Mouse (Mus musculus) midbrain, embryonic 15.5 days (tissue): Measurements from ENCODE around the gene Armcx5. TPM values are rescaled to one million over a fixed set of nuclear protein-coding genes. Genes with fewer than 3 reads are reported as not detected.
"Not testable (repeated sequence)": the region's sequence is repeated elsewhere in the genome, so short reads cannot be mapped to it uniquely, and the experiment has no call there.

Experiments used
- ATAC-seq: fragments of 200-750 bp; cut with Nextera tagmentation; replicated peaks from 2 replicates; pipeline ENCODE4 v1.8.0; 2017; ENCODE audit warnings: moderate TSS enrichment
- H3K27ac ChIP-seq: fragments of 300-500 bp; sonication (generic); 2 replicates; pipeline ENCODE4 v1.5.1; 2015; ENCODE audit warnings: mild to moderate bottlenecking, inconsistent platforms
- H3K27me3 ChIP-seq: fragments of 300-500 bp; sonication (generic); replicated peaks from 2 replicates; pipeline ENCODE4 v1.6.1; 2015; ENCODE audit warnings: inconsistent platforms
- H3K36me3 ChIP-seq: fragments of 300-500 bp; sonication (generic); replicated peaks from 2 replicates; pipeline ENCODE4 v1.6.1; 2015; ENCODE audit warnings: inconsistent platforms
- H3K4me1 ChIP-seq: fragments of 300-500 bp; sonication (generic); 2 replicates; pipeline ENCODE4 v1.6.1; 2015; ENCODE audit warnings: inconsistent platforms
- H3K4me2 ChIP-seq: fragments of 300-500 bp; sonication (generic); 2 replicates; pipeline ENCODE4 v1.6.1; 2015; ENCODE audit warnings: inconsistent platforms, mild to moderate bottlenecking, moderate library complexity
- H3K4me3 ChIP-seq: fragments of 300-500 bp; sonication (generic); 2 replicates; pipeline ENCODE4 v1.5.1; 2015; ENCODE audit warnings: mild to moderate bottlenecking, inconsistent platforms
- H3K9ac ChIP-seq: fragments of 300-500 bp; sonication (generic); 2 replicates; pipeline ENCODE4 v1.6.1; 2015; ENCODE audit warnings: mild to moderate bottlenecking, inconsistent platforms
- H3K9me3 ChIP-seq: fragments of 300-500 bp; sonication (generic); 2 replicates; pipeline ENCODE4 v1.6.1; 2016; ENCODE audit warnings: inconsistent platforms
- WGBS: fragments of 180-500 bp; shearing (Covaris S2); methylation state at CpG from one replicate; pipeline ENCODE4 v1.1.7; 2015; ENCODE audit warnings: mixed read lengths; 5-methylcytosine and 5-hydroxymethylcytosine counted together
- polyA plus RNA-seq: library from polyadenylated mRNA; unstranded; fragments of >200 nt; fragmentation: Nextera tagmentation; extraction: Ambion mirVana; gene quantifications from 2 replicates; pipeline ENCODE4 v1.2.1, GENCODE M21; 2015

Gene Armcx5
- 12.5 and 12.8 TPM in 2 replicates for polyA plus RNA-seq

DNA sequence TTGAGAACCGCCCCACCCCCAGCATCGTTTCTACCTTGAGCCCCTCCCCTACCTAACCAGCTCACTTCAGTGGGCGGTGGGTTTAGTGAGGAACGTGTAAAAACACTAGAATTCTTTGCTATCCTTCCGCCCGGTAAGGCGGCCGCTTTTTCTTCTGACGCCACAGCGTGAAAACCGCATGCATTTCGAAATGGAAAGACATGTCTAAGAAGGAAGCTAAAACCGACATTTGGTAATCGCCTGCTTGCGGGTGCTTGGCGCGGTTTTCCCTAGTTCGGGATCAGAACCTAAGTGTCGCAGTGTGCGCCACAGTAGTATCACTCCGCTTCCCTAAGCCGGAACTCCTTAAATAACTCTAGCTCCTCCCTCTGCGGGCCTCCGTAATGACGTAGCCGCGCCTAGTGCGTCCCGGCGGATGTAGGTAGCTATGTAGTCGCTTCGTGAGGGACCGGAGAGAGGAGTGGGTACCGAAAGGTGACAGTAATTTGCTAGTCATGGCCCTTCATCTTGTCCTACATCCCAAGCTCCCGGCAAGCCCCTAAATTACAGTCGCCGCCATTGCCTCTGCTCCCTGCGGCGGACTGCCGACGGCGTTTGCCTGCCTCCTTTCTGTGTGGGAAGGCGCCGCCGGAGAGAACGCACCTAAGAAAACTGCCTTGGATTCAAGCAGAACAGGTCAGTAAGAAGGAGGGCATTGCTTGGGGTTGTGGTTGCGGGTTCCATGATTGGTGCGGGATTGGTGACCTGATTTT lies at the start of gene Armcx5, which contains the start of gene Gprasp1:
Gene Armcx5, plus strand, starts transcription at position 430 of the 752 bp plus-strand sequence.
Gene Gprasp1, plus strand, starts transcription at position 430 of the 752 bp plus-strand sequence.
- Histone ChIP-seq H3K4me1 (peaks cover 12% of the 10 kb centered on the region), H3K9me3 (no peaks in the 10 kb centered on the region), H3K36me3 (no peaks in the 10 kb centered on the region), H3K9ac (peak within 1 kb of the TSS; percentile 71), H3K27me3 (no peaks in the 10 kb centered on the region), H3K4me3 (peak within 1 kb of the TSS; percentile 63), H3K4me2 (peak within 1 kb of the TSS; percentile 53), H3K27ac (peak within 1 kb of the TSS; percentile 92)
- 21% methylated on average over 48 of the region's 48 CpGs for WGBS
- ATAC-seq: peak; percentile 99

DNA sequence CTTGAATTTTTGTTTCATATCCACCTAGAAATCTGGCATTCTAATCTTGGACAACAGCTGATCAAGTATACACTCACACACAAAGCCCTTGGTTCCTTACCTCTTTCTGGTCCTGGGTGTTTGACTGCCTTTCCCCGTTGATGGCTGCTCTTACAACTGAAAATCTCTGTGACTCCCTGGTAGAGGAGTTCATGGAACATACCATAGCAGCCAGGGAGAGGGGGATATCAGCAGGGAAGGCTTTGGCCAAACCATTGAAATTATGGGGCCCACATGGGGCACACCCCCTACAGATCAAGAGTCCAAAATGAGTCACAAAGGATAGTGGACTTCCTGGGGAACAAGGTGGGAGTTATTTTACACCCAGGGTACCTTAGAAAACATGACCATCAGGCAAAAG lies 48.9 kb upstream of the Armcx5 start, which contains the start of gene Tcp11x2:
Gene Tcp11x2, minus strand, starts transcription at position 158 of the 400 bp plus-strand sequence.
- Histone ChIP-seq H3K9me3 (no peaks in the 10 kb centered on the region), H3K4me2 (no peak within 1 kb of the TSS), H3K36me3 (no peaks in the 10 kb centered on the region), H3K27me3 (no peaks in the 10 kb centered on the region), H3K9ac (no peak within 1 kb of the TSS), H3K27ac (no peak within 1 kb of the TSS), H3K4me3 (no peak within 1 kb of the TSS), H3K4me1 (no peaks in the 10 kb centered on the region)
- WGBS: 51% methylated on average over 1 of the region's 1 CpGs
- no peak for ATAC-seq

GRCm38 (mm10) chrX:135703111-135703510 lies 39.4 kb upstream of the Armcx5 start:
- no peak overlapping the region for H3K27ac ChIP-seq
- H3K4me1 ChIP-seq: no peaks in the 10 kb centered on the region
- H3K4me2 ChIP-seq: no peak overlapping the region
- H3K9ac ChIP-seq: no peak overlapping the region
- ATAC-seq: no peak
- no peak overlapping the region for H3K4me3 ChIP-seq
- H3K9me3 ChIP-seq: no peaks in the 10 kb centered on the region
- H3K27me3 ChIP-seq: no peaks in the 10 kb centered on the region
- 86% methylated on average over 1 of the region's 1 CpGs for WGBS
- H3K36me3 ChIP-seq: no peaks in the 10 kb centered on the region

- Histone ChIP-seq H3K36me3 (no peaks in the 10 kb centered on the region), H3K27me3 (no peaks in the 10 kb centered on the region), H3K9me3 (no peaks in the 10 kb centered on the region), H3K9ac (no peak overlapping the region), H3K4me3 (no peak overlapping the region), H3K4me1 (no peaks in the 10 kb centered on the region), H3K27ac (no peak overlapping the region), H3K4me2 (no peak overlapping the region)
- no peak for ATAC-seq
- 40% methylated on average over 2 of the region's 2 CpGs for WGBS
Observed at GRCm38 (mm10) chrX:135704349-135704748, 38.2 kb upstream of the Armcx5 start.

GRCm38 (mm10) chrX:135712845-135713244 lies 29.7 kb upstream of the Armcx5 start:
- H3K4me3 ChIP-seq: no peak overlapping the region
- ATAC-seq: no peak
- no peaks in the 10 kb centered on the region for H3K9me3 ChIP-seq
- H3K36me3 ChIP-seq: no peaks in the 10 kb centered on the region
- H3K9ac ChIP-seq: no peak overlapping the region
- no peaks in the 10 kb centered on the region for H3K4me1 ChIP-seq
- no peak overlapping the region for H3K4me2 ChIP-seq
- H3K27ac ChIP-seq: no peak overlapping the region
- no peaks in the 10 kb centered on the region for H3K27me3 ChIP-seq
- WGBS: 84% methylated on average over 2 of the region's 2 CpGs

DNA sequence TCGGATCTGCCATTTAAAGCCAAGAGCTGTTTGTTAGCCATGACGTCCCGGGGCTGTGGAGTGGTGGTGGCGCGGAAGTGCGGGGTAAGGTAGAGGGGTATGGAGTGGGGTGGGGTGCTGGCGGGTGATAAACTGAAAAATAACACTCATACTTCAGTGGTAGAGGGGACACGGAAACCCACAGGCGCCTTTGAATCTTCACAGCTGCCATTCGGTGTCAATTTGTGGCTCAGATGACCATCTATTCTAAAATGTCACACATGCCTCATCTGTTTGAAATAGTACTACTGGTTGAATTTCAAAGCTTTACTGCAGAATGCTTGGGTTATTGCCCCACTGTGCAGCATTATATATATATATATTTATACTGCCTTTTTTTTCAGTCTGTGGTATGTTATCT lies 17.4 kb upstream of the Armcx5 start, which contains the start of gene Tmsb15a:
Gene Tmsb15a, minus strand, starts transcription at position 101 of the 400 bp plus-strand sequence.
- no peak for ATAC-seq
- WGBS: 85% methylated on average over 10 of the region's 10 CpGs
- no peak within 1 kb of the TSS for H3K9ac ChIP-seq
- no peak within 1 kb of the TSS for H3K4me3 ChIP-seq
- no peak within 1 kb of the TSS for H3K4me2 ChIP-seq
- no peaks in the 10 kb centered on the region for H3K36me3 ChIP-seq
- no peak within 1 kb of the TSS for H3K27ac ChIP-seq
- H3K9me3 ChIP-seq: no peaks in the 10 kb centered on the region
- no peaks in the 10 kb centered on the region for H3K4me1 ChIP-seq
- 0 out of 2 replicates have a peak, but pooled peaks cover 6% of the 10 kb centered on the region for H3K27me3 ChIP-seq

DNA sequence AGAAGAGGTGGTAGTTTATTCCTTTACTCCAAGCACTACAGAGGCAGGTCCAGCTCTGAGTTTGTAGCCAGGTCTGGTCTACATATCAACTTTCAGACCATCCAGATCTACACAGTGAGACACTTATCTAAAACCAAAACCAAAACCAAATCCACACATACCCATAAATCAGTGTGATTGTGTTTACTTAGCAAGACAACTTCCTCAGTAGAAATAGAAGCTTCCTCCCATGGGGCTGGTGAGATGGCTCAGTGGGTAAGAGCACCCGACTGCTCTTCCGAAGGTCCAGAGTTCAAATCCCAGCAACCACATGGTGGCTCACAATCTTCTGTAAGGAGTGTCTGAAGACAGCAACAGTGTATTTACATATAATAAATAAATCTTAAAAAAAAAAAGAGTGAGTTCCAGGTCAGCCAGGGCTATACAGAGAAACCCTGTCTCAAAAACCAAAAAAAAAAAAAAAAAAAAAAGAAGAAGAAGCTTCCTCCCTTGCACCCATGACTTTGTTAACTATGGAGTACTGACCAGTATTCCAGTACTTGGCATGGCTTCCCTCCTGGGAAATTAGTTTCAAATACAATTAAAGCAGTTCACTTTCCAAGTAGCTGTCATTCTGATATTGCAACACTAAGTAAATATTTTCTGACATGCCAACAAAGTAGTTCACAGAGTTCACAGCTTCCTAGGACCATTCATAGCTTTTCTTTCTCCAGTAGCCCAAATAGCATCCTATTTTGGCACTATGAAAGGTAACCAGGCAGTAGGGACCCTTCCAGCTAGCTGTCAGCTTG lies 3.6 kb upstream of the Armcx5 start:
- no peak for ATAC-seq
- no peak overlapping the region for H3K4me3 ChIP-seq
- no peak overlapping the region for H3K27ac ChIP-seq
- no peaks in the 10 kb centered on the region for H3K27me3 ChIP-seq
- no peaks in the 10 kb centered on the region for H3K36me3 ChIP-seq
- no peak overlapping the region for H3K9ac ChIP-seq
- WGBS: 96% methylated on average over 2 of the region's 2 CpGs
- peaks cover 8% of the 10 kb centered on the region for H3K4me1 ChIP-seq
- no peaks in the 10 kb centered on the region for H3K9me3 ChIP-seq
- no peak overlapping the region for H3K4me2 ChIP-seq

DNA sequence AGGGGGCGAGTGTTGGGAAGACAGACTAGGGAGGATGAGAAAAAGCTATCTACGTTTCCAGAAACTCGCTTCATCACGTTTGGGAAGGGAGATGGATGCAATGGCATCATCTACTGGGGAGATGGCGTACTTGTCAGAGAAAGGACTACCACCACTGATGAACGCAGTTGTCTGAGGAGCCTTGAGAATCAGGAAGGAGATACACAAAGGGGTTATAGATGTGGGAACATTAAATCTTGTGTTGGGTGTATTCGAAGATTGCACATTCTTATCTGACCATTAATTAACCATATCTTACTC lies 473 bp downstream of the Armcx5 start:
- Histone ChIP-seq H3K27me3 (no peaks in the 10 kb centered on the region), H3K4me3 (peak overlapping the region; percentile 63), H3K27ac (peak overlapping the region; percentile 92), H3K9me3 (no peaks in the 10 kb centered on the region), H3K4me2 (peak overlapping the region; percentile 53), H3K4me1 (peaks cover 12% of the 10 kb centered on the region), H3K9ac (peak overlapping the region; percentile 71), H3K36me3 (no peaks in the 10 kb centered on the region)
- WGBS: 17% methylated on average over 7 of the region's 7 CpGs
- peak; percentile 48; the same call in 1 of the 2 replicates for ATAC-seq

DNA sequence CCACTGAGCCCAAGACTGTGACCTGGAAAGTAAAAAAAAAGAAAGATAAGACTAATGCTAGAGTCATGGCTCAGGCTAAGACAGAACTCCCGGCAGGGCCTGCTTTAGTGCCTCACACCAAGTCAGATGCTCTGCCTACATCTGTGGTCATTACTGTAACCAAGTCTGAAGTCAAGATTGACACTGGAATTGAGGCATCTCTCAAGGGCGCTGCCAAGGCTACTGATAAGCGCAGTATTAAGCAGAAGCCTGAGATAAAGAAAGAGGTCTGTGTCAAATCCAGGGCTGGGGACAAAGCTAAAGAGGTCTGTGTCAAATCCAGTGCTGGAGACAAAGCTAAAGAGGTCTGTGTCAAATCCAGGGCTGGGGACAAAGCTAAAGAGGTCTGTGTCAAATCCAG lies 2.8 kb downstream of the Armcx5 start:
- not testable (repeated sequence) for H3K4me2 ChIP-seq, H3K27ac ChIP-seq, ATAC-seq, H3K36me3 ChIP-seq, H3K9ac ChIP-seq, H3K9me3 ChIP-seq, H3K27me3 ChIP-seq, H3K4me3 ChIP-seq
- WGBS: 93% methylated on average over 3 of the region's 3 CpGs
- peaks cover 12% of the 10 kb centered on the region for H3K4me1 ChIP-seq

DNA sequence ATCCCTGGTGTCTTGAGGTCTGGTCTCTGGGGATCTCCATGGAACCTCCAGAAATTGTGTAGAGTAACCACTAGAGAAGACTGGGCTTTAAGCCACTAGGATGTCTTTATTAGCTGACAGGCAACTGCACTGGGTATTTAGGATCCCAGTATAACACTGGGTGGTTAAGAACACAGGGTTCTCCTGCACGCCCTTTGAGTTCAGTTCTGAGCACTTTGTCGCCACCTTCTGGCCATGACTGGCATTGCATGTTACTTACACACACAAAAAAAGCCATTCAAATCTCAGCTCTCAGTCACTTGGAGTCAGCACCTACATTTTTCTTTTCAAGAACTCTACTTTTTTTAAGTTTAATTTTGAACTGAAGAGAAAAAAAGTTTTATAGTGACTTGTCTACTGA lies 10.3 kb downstream of the Armcx5 start:
- no peak overlapping the region for H3K4me3 ChIP-seq
- no peaks in the 10 kb centered on the region for H3K9me3 ChIP-seq
- H3K4me2 ChIP-seq: no peak overlapping the region
- no peaks in the 10 kb centered on the region; the same call in 1 of the 2 replicates for H3K36me3 ChIP-seq
- WGBS: 2% methylated on average over 2 of the region's 2 CpGs
- no peaks in the 10 kb centered on the region for H3K27me3 ChIP-seq
- H3K9ac ChIP-seq: no peak overlapping the region
- no peaks in the 10 kb centered on the region for H3K4me1 ChIP-seq
- H3K27ac ChIP-seq: no peak overlapping the region
- ATAC-seq: peak; percentile 71; the same call in 1 of the 2 replicates

DNA sequence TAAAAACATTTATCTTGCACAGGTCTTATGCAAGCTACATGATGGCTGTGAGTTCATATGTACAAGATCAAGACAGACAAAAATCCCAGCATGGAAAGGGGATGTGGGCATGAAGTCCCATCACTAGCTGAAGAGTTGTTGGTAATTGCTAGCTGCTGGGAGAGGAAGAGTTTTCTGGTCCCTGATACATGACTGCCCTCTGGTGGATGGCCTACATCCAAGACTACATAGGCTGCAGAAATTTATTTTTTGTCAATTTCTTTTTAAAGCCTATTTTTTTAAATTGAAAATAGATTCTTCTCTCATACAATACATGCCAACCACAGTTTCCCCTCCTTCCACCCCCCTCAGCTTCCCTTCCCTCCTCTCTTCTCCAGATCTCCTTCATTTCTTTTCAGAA lies 19.2 kb downstream of the Armcx5 start:
- no peak overlapping the region for H3K27ac ChIP-seq
- H3K27me3 ChIP-seq: no peaks in the 10 kb centered on the region
- no peak overlapping the region for H3K4me3 ChIP-seq
- H3K36me3 ChIP-seq: no peaks in the 10 kb centered on the region
- ATAC-seq: no peak
- no peak overlapping the region for H3K9ac ChIP-seq
- H3K9me3 ChIP-seq: no peaks in the 10 kb centered on the region
- H3K4me2 ChIP-seq: no peak overlapping the region
- no peaks in the 10 kb centered on the region for H3K4me1 ChIP-seq

- no peaks in the 10 kb centered on the region for H3K4me1 ChIP-seq
Observed at GRCm38 (mm10) chrX:135768043-135768548, 25.6 kb downstream of the Armcx5 start.

More at GRCm38 (mm10) chrX:135768043-135768548, 25.6 kb downstream of the Armcx5 start:
- H3K9ac ChIP-seq: no peak overlapping the region
- whole genome bisulfite sequencing: 76% methylated on average over 3 of the region's 3 CpGs
- H3K4me2 ChIP-seq: no peak overlapping the region
- no peak for ATAC-seq
- H3K4me3 ChIP-seq: no peak overlapping the region
- H3K36me3 ChIP-seq: no peaks in the 10 kb centered on the region
- no peak overlapping the region for H3K27ac ChIP-seq
- H3K9me3 ChIP-seq: no peaks in the 10 kb centered on the region
- no peaks in the 10 kb centered on the region for H3K27me3 ChIP-seq
